Mouse (Mus musculus) cerebellum, postnatal 4 days (tissue): ENCODE measurements around the gene Plekhh2.

Experiments
- DNase-seq, 2 experiments: peaks; one replicate each; pipeline ENCODE4 v3.0.0; 2022; ENCODE audit warnings: low spot score in 2 of 2, mixed read lengths in 1 of 2

The Plekhh2 gene

DNA sequence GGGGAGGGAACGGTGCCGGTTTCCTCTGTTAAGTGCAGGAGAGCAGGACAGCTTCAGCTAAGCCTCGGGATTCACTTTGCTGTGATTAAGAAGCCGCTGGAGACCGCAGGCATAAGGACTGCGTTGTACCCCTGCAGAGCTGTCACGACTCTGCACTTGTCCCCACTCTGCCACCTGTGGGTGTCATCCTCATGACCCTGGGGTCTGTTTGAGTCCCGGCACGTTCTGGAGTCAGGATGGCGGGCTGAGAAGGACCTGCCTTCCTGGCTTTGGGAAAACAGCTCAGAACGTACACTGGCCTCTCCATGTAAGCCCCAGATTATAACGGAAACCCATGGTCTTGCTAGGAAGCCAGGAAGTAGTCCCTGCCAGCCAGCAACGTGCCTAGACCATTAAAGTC, 95.3 kb downstream of the Plekhh2 start:
- DNase-seq: no peak

DNA sequence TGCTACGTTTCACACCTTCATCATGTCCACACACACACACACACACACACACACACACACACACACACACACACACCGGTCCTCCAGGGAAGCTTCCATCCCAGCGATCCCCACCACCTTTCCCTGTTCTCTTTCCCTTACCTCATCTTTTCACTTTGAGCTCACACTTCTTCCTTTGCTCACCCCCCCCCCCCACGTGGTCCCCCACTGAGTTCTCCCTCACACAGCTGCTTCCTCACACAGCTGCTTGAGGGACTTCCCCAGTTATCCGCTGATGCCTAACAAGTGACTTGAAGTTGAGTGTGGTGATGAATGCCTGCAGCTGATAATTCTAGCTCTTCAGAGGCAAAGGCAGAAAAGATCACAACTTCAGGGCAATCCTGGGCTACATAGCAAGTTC, 95.9 kb downstream of the Plekhh2 start:
- DNase-seq: no peak

DNA sequence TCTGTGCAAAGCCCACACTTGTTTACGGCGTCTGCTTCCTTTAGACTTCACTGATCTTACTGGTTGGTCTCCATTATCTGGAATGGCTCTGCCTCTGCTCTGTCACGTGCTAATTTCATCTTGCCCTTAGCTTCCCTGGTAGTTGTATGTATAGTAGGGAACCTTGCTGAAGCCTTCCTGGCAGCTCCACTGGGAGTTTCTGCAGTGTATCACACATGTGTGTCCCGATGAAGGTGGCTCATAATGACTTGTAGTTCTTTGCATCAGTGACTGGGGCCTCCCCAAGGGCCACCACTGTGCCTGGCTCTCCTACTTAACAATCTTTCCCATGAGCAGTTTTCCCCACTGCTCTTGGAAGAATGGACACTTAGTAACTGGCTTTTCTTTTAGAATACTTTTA, 96.9 kb downstream of the Plekhh2 start:
- no peak for DNase-seq

DNA sequence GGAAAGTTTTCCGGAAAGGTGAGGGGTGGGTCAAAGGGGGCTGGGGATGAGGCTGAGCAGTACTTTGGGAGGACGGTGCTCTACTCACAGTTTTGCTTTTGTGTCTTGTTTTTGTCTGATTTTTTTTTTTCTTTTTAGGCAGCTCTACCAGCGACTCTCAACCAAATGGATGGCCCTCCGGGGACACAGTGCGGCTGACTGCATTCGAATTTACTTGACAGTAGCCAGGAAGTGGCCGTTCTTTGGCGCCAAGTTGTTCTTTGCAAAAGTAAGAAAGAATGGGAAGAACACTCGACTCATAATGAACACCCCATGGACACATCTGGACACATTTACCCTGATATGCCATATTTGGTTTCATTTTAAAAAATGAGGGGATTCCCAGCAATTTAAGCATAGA, 99.8 kb downstream of the Plekhh2 start:
- DNase-seq: no peak

DNA sequence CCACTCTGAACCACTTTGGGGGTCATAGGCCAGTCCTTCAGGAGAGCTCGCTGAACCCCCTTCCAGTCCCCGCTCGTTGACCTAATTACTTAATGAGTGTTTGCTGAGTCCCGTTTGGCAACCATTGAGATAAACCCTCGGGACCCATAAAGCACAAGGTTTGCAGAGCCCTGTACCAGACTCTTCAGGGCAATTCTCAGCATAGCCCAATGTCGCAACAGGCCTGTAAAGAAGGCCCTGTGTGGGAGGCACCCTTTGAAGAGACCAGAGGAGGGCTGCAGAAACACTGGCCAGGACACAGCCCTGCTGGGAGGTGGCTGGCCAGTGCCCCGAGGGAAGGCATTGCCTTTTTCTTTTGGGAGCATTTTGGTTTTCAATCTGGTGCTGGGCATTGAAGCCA, 100.3 kb downstream of the Plekhh2 start:
- no peak for DNase-seq

DNA sequence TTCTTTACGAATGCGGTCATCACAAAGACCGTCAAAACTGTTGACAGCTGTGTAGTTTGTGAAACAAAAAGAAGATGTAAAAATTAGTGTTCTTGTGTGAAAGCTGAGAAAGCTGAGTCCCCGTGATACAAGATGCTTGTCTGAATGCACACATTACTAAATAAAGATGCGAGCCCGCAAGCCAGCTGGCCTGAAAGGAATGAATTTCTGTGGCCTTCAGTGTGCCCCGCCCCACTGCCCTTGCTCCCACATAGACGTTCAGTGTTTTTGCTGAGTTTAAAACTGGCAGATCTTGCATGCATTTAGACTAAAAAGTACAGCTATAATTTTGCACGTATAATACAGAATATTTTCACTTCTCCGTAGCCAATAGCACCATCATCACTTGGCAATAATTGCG, 104.1 kb downstream of the Plekhh2 start:
- DNase-seq: no peak

DNA sequence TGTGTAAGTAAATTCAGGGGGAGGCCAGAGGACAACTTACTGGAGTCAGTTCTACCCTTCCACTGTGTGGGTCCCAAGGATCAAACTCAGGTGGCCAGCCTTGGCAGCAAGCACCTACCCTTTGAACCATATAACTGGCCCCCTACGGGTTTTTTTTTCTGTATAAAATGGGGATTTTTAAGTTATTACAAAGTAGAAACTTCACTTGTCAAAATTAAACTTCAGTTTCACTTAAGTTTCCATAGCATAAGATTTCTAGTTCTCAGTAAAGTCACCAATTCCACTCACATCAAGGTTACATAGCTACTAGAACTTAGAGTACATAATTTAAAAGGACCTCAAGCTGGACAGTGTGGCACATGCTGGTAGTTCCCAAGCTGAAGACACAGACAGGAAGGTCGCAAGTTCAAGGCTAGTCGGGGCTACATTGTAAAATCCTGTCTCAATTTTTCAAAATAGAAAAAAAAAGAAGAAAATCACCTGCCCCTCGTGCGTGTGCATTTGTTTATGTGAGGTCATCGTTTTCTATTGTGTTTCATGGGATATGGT, 104.9 kb downstream of the Plekhh2 start:
- no peak for DNase-seq

DNA sequence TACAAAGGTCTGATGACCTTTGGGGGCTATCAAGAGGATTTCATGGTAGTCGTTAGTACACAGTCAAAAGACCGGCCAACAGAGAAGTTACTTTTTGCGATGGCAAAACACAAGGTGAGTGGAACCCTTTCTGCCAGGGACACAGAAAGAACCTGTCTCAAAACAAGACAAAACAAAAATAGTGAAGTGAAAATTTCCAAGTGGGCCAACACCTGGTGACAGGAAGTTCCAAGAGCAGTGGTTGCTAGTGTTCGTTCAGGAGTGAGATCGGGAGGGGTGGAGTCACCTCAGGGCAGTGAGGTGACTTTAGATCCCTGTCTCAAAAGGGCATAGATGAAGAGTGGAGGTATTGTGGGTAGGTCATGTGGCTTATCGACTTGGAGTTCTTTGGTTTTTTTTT, 106.3 kb downstream of the Plekhh2 start:
- no peak for DNase-seq

DNA sequence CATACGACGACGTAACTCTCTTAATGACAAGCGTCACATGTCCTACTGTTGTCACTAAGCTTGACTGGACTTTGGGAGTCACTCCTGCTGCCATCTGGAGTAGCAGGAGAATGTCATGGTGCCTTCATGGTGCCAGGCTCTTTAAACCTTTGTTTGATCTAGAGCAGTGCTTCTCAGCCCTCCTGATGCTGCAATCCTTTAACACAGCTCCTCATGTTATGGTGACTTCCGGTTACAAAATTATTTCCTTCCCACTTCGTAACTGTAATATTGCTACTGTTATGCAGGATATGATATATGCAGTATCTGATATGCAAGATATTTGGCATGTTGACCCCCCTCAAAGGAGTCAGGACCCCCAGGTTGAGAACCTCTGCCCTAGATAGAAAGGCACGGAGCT, 107.4 kb downstream of the Plekhh2 start:
- no peak for DNase-seq

DNA sequence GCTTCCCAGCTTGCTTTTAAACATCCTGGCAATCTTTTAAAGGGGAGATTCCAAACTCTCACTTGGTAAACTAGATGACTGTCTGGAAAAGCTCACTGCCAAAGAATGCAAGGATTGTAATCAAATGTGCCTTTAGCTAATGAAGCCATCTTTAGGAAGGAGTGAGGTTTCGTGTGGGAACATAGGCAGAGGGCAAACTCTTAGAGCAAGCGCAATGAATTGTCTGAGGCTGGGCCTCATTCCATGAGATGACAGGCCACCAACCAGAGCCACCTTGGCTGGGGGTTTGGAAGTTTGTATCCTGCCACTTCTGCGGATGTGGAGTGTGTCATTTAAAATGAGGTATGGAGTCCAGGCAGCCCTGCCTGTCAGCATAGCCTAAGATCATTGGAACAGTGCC, 108.4 kb downstream of the Plekhh2 start:
- DNase-seq: no peak

DNA sequence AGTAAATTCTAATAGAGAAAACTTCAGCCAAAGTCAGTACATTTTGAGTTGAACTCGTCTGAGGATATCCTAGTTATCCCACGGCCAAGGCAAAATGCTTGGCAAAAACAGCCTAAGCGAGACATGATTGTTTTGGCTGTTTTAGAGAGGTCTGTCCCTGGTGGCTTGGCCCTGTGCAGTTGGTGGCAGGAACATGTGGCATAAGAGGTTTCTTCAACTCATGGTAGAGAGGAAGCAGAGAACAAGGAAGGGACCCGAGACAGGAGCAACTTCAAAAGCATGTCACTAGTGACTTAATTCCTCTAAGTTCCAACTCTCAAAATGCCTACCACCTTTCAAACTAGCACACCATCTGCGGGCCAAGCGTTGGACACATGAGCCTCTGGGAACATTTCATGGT, 108.9 kb downstream of the Plekhh2 start:
- no peak for DNase-seq

DNA sequence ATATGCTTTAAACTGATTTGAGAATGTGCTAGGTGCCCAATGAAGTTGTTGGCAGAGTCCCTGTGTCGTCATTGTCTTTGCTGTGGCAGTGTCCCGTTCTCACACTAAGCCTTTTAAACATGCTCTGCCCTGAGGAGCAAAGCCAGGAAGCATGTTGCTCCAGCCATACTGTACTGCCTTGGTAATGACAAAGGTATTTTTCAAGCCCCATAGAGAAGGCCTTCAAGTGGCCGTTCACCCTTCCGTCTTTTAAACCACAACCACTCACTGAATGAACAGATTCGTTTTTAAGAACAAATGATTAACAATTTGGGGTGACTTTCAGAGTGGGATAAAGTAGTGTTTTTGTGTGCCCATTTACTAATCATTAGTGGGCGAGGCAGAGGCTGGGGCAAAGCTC, 109.5 kb downstream of the Plekhh2 start:
- DNase-seq: no peak

DNA sequence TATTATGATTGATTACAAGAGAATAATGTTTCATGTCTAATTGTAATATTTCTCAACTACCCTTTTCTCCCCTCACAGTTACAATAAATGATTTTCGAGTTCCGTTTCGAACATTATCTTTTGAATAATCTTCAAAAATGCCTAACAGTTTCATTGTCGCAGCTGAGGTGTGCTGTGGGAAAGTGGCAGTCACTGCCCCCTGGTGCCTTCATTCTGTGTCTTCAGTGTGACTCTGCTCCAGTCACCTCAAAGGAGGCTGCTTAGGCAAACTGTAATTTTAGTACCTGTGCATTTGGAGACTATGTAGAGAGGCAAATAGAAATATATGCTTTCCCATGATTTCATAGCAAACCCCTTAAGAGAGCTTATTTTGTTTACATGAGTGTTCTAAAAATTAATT, 110.3 kb downstream of the Plekhh2 start:
- DNase-seq: no peak

DNA sequence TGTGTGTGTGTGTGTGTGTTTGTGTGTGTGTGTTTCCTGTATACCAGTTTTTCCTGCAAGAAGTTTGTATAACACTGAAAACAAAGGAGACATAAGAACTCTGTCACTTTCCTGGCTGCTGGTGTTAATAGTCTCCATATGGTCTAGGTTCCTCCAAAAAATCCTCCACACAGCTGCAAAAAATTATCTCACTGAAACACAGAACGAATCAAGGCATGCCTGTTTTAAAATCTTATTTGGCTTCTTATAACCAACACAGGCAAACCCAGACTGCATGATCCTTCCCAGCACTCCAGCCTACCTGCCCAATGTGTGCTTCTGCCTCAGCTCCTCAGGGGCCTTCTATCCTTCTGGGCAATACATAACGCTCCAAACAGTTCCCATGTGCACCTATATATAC, 111.2 kb downstream of the Plekhh2 start:
- no peak for DNase-seq

DNA sequence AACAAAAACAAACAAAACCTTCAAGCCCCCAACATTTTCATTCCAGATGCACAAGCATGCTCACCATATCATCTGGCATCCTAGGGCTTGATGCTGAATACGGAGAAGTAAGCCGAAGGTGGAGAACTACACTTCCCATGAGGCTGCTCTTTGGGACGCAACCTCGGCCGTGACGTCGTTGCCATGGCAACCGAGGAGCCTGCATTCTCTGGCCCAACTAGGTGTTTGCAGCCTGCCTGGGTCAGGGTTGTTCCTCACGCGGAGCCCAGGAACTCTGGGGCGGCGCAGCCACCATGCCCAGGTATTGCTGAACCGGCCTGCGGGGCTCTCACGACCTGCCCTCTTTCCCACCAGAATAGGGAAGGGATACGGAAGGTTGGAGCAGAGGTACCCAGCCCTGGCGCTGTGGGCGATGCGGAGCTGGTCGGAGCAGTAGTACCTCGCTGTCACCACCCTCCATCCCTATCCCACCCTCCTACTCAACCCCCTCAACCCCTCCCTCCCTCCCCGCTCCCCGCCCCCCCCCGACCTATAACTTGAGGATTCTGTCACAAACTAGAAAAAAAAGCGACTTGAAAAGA, 114.7 kb downstream of the Plekhh2 start, which contains the start of gene Dync2li1:
Dync2li1 (plus strand) TSS at position 221 of the 581 bp plus-strand sequence.
- DNase-seq: peak; percentile 72 to 86

DNA sequence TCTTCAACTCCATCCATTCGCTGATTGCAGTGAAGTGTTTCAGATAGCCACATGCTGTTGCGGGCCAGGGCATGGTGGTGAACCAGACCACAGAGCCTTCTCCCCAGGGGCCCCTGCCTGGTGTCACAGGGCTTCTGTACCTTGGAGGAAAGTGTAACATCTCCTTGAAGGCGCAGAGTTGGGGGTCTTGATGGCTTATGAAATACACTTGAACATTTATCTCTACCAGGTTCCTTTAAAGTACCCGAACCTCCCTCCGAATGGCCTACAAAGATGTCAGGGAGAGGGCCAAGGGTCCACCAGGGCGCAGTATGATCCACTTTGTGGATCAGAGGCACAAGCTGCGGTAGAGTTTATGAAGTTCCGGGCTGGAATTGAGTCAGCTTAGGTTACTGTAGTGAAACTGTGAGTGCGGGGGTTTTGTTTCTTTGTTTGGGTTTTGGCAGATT, 115.2 kb downstream of the Plekhh2 start:
- peak in 1 of 2 experiments; percentile 15 for DNase-seq

DNA sequence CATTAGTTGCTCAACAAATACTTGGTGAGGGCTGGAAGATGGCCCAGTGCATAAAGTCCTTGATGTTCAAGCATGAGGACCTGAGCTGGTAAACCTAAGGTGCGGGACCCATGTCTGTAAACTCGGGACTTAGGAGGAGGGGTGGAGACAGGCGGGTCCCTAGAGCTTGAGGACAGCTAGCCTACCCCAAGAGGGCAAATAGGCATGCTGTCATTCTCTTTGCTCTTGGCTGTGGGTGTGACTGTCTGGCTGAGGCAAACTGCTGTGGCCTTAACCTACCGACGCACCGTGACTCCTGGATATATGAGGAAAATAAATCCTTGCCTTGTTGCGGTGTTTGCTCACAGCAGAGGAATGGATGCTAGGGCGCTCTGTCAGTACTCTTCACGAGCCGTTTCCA, 116.0 kb downstream of the Plekhh2 start:
- DNase-seq: no peak

DNA sequence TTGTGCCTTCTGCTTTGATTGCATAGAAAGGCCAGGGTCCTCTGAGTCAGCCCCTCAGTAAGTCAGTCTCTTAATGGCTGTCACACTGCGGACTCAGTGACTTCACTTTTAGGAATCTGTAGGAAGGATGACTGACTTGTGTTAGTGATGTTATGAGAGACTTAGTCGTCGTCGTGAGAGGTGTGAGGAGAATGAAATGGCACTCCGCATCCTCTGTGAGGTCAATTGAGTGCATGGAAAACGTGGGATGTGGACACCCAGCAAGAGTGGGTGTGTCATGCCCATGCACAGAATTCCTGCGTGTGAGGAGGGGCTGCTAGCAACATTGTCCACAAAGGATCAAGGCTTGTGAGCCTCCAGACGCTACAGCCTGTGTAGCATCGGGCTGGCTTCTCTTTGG, 116.9 kb downstream of the Plekhh2 start:
- no peak for DNase-seq

DNA sequence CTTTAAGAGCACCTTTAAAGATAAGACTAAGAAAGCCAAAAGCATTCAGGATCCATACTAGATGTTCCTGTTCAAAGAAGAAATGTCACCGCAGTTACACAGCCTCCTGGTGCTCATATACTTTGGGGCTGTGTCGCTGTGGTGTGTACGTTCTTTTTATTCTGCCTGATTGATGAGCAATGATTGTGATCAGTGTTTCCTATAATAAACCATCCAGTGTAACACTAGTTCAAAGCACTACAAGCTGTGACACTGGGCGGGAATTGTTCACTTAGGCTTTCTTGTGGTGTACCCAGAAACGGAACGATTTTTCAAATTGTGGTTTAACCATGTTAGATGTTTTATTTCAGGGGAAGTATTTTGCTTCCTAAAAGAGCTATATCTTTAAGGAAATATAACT, 120.1 kb downstream of the Plekhh2 start:
- no peak for DNase-seq

DNA sequence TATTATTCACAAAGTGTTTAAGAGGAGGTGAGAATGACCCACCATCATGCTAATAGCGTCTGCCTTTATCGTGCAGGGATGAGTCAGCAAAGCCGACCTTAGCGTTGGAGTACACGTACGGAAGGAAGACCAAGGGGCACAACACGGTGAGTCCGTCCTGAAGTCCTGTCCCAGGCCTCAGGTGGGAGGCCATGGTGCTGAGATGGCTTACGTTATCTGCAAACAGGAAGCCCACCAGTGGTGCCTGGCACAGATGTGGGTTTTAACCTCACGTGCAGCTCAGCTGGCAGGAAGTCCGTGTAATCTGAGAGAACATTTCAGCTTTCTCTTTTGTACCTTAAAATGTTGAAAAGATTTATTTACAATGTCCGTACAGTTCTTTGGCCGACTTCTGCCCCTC, 121.7 kb downstream of the Plekhh2 start:
- DNase-seq: no peak

DNA sequence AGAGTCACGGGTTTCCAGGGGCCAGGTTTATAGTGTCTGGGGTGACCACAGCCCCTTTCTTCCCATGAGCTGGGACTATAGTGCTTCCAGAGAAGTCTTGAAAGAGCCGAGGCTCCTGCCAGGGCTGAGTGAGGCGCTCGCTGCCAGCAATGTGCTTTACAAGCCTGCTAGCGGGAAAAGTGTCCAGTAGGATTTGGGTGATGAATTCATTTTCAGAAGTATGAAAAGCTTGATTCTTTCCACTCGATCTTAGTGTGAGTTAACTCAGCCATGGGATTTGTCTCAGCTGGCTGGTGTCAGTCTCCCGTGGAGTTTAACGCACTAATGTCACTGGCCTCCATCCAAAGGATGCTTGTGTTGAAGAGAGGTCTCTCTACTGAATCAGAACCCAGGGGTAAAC, 124.6 kb downstream of the Plekhh2 start:
- DNase-seq: peak in 1 of 2 experiments; percentile 13

DNA sequence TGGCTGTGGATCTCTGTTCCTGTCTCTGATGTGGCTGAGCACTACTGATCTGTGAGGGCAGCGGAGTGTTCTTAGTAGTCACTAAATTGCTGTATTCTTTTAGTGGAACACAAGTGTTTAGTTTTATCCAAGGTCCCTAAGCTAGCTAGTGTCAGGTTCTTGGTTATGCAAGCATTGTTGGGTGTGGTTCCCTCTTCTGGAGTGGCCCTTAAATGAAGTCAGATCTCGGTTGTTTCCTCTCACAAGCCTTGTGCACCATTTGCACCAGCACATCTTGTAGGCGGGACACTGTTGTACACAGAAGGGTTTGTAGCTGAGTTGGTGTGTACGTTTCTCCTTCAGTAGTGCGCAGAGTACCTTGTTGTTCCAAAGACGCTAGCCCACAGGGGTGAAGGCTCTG, 126.3 kb downstream of the Plekhh2 start:
- DNase-seq: no peak

DNA sequence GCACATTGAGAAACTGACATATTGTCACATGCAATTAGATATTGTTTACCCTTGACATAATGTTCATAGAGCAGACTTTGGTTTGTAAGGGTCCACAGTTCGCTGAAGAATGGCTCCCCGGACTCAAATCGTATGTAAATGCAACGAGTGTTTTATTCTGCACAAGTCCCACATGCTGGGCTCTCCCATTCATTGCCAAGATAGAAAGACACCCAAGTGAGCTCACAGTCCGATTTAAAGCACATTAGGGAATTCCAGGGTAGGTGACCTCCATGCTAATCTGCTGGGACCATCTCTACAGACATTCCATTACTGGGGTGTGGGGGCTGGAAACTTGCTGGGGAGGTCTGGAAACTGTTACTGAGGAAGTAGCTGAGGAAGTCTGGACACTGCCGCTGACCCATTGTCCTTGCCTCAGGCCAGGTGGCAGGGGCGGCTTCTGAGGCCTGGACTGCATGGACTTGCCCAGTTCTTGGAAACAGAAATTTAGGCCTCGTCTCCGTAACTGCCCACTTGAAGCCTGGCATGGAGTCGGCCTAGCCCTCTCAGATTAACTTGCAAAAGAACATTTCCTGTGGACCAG, 128.2 kb downstream of the Plekhh2 start:
- no peak for DNase-seq

DNA sequence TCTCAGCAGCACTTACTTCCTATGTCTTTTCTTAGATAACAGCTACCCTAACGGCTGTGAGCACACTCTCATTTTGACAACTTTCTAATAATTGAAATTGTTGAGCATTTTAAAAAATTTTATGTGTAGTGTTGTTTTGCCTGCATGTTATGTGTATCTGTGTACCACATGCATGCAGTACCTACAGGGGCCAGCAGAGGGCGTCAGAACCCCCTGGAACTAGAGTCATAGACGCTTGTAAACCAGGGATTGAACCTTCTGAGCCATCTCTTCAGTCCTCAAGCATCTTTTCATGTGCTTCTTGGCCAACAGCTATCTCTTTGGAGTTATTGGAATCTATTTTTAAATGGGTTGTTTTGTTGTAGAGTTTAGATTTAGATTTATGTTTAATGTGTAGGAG, 130.2 kb downstream of the Plekhh2 start:
- DNase-seq: peak; percentile 44 to 57
